Mouse (Mus musculus): ENCODE results near the gene Dnajc14. TPM values are rescaled to one million over a fixed set of nuclear protein-coding genes. Genes with fewer than 3 reads are reported as not detected.

Dnajc14 gene
- polyA plus RNA-seq, 1 experiment: 21.6 TPM

GRCm38 (mm10) chr10:128823821-128824220 lies 20.0 kb downstream of the Dnajc14 start:
- WGBS: 31% methylated on average over 9 of the region's 9 CpGs
- H3K4me3 ChIP-seq (ENCODE audit: control insufficient read depth, insufficient read depth, low read length): no peak overlapping the region
- no peaks in the 10 kb centered on the region for H3K27me3 ChIP-seq (ENCODE audit: control insufficient read depth, insufficient read depth, low read length)
- no peak overlapping the region for H3K27ac ChIP-seq (ENCODE audit: control insufficient read depth, insufficient read depth, low read length)
- peak; percentile 25 for DNase-seq
- H3K4me1 ChIP-seq (replicated peaks; ENCODE audit: control insufficient read depth, insufficient read depth, low read length): peaks cover 6% of the 10 kb centered on the region
- TF ChIP-seq CTCF (IDR thresholded peaks at IDR 0.05; ENCODE audit: borderline replicate concordance, control insufficient read depth, extremely low read depth, insufficient read depth, low read length, poor library complexity): no peak
- no peak for TF ChIP-seq POLR2A (IDR thresholded peaks at IDR 0.05; ENCODE audit: control insufficient read depth, extremely low read depth, insufficient read depth, low read length, poor library complexity)
- 0 out of 2 replicates have a peak, but pooled peaks cover 8% of the 10 kb centered on the region for H3K36me3 ChIP-seq (ENCODE audit: control insufficient read depth, insufficient read depth, low read length)

GRCm38 (mm10) chr10:128837400-128837799 lies 33.5 kb downstream of the Dnajc14 start:
- Histone ChIP-seq H3K36me3 (ENCODE audit: control insufficient read depth, insufficient read depth, low read length) (peaks cover 76% of the 10 kb centered on the region), H3K4me1 (replicated peaks; ENCODE audit: control insufficient read depth, insufficient read depth, low read length) (no peaks in the 10 kb centered on the region), H3K27me3 (ENCODE audit: control insufficient read depth, insufficient read depth, low read length) (no peaks in the 10 kb centered on the region), H3K4me3 (ENCODE audit: control insufficient read depth, insufficient read depth, low read length) (no peak overlapping the region), H3K27ac (ENCODE audit: control insufficient read depth, insufficient read depth, low read length) (no peak overlapping the region)
- TF ChIP-seq POLR2A (IDR thresholded peaks at IDR 0.05; ENCODE audit: control insufficient read depth, extremely low read depth, insufficient read depth, low read length, poor library complexity): no peak
- no peak for TF ChIP-seq CTCF (IDR thresholded peaks at IDR 0.05; ENCODE audit: borderline replicate concordance, control insufficient read depth, extremely low read depth, insufficient read depth, low read length, poor library complexity)
- DNase-seq: no peak

GRCm38 (mm10) chr10:128839434-128839833 lies 35.6 kb downstream of the Dnajc14 start:
- no peak overlapping the region for H3K4me3 ChIP-seq (ENCODE audit: control insufficient read depth, insufficient read depth, low read length)
- no peak overlapping the region for H3K27ac ChIP-seq (ENCODE audit: control insufficient read depth, insufficient read depth, low read length)
- no peak for DNase-seq
- no peaks in the 10 kb centered on the region for H3K27me3 ChIP-seq (ENCODE audit: control insufficient read depth, insufficient read depth, low read length)
- peaks cover 70% of the 10 kb centered on the region for H3K36me3 ChIP-seq (ENCODE audit: control insufficient read depth, insufficient read depth, low read length)
- no peak for TF ChIP-seq POLR2A (IDR thresholded peaks at IDR 0.05; ENCODE audit: control insufficient read depth, extremely low read depth, insufficient read depth, low read length, poor library complexity)
- TF ChIP-seq CTCF (IDR thresholded peaks at IDR 0.05; ENCODE audit: borderline replicate concordance, control insufficient read depth, extremely low read depth, insufficient read depth, low read length, poor library complexity): no peak
- H3K4me1 ChIP-seq (replicated peaks; ENCODE audit: control insufficient read depth, insufficient read depth, low read length): no peaks in the 10 kb centered on the region

- no peaks in the 10 kb centered on the region for H3K27me3 ChIP-seq (ENCODE audit: control insufficient read depth, insufficient read depth, low read length)
- H3K4me1 ChIP-seq (replicated peaks; ENCODE audit: control insufficient read depth, insufficient read depth, low read length): no peaks in the 10 kb centered on the region
- no peak for DNase-seq
- H3K27ac ChIP-seq (ENCODE audit: control insufficient read depth, insufficient read depth, low read length): no peak overlapping the region
- peaks cover 60% of the 10 kb centered on the region for H3K36me3 ChIP-seq (ENCODE audit: control insufficient read depth, insufficient read depth, low read length)
- no peak overlapping the region for H3K4me3 ChIP-seq (ENCODE audit: control insufficient read depth, insufficient read depth, low read length)
- TF ChIP-seq POLR2A (IDR thresholded peaks at IDR 0.05; ENCODE audit: control insufficient read depth, extremely low read depth, insufficient read depth, low read length, poor library complexity): no peak
- no peak for TF ChIP-seq CTCF (IDR thresholded peaks at IDR 0.05; ENCODE audit: borderline replicate concordance, control insufficient read depth, extremely low read depth, insufficient read depth, low read length, poor library complexity)
These were observed 36.8 kb downstream of the Dnajc14 start for GRCm38 (mm10) chr10:128840612-128841011.

- Histone ChIP-seq H3K4me3 (ENCODE audit: control insufficient read depth, insufficient read depth, low read length) (no peak overlapping the region), H3K36me3 (ENCODE audit: control insufficient read depth, insufficient read depth, low read length) (peaks cover 58% of the 10 kb centered on the region), H3K27me3 (ENCODE audit: control insufficient read depth, insufficient read depth, low read length) (no peaks in the 10 kb centered on the region), H3K27ac (ENCODE audit: control insufficient read depth, insufficient read depth, low read length) (no peak overlapping the region), H3K4me1 (replicated peaks; ENCODE audit: control insufficient read depth, insufficient read depth, low read length) (no peaks in the 10 kb centered on the region)
- 99% methylated on average over 5 of the region's 5 CpGs for WGBS
- TF ChIP-seq CTCF (IDR thresholded peaks at IDR 0.05; ENCODE audit: borderline replicate concordance, control insufficient read depth, extremely low read depth, insufficient read depth, low read length, poor library complexity) (no peak), POLR2A (IDR thresholded peaks at IDR 0.05; ENCODE audit: control insufficient read depth, extremely low read depth, insufficient read depth, low read length, poor library complexity) (no peak)
- no peak for DNase-seq
These were observed 39.4 kb downstream of the Dnajc14 start for GRCm38 (mm10) chr10:128843260-128843659.

GRCm38 (mm10) chr10:128845516-128845915 lies 41.7 kb downstream of the Dnajc14 start:
- H3K36me3 ChIP-seq (ENCODE audit: control insufficient read depth, insufficient read depth, low read length): peaks cover 62% of the 10 kb centered on the region
- no peaks in the 10 kb centered on the region for H3K4me1 ChIP-seq (replicated peaks; ENCODE audit: control insufficient read depth, insufficient read depth, low read length)
- 94% methylated on average over 2 of the region's 2 CpGs for WGBS
- DNase-seq: no peak
- no peak overlapping the region for H3K4me3 ChIP-seq (ENCODE audit: control insufficient read depth, insufficient read depth, low read length)
- no peak for TF ChIP-seq CTCF (IDR thresholded peaks at IDR 0.05; ENCODE audit: borderline replicate concordance, control insufficient read depth, extremely low read depth, insufficient read depth, low read length, poor library complexity)
- no peak for TF ChIP-seq POLR2A (IDR thresholded peaks at IDR 0.05; ENCODE audit: control insufficient read depth, extremely low read depth, insufficient read depth, low read length, poor library complexity)
- no peak overlapping the region for H3K27ac ChIP-seq (ENCODE audit: control insufficient read depth, insufficient read depth, low read length)
- no peaks in the 10 kb centered on the region for H3K27me3 ChIP-seq (ENCODE audit: control insufficient read depth, insufficient read depth, low read length)

- 98% methylated on average over 4 of the region's 4 CpGs for WGBS
- TF ChIP-seq CTCF (IDR thresholded peaks at IDR 0.05; ENCODE audit: borderline replicate concordance, control insufficient read depth, extremely low read depth, insufficient read depth, low read length, poor library complexity): no peak
- TF ChIP-seq POLR2A (IDR thresholded peaks at IDR 0.05; ENCODE audit: control insufficient read depth, extremely low read depth, insufficient read depth, low read length, poor library complexity): no peak
- Histone ChIP-seq H3K4me3 (ENCODE audit: control insufficient read depth, insufficient read depth, low read length) (no peak overlapping the region), H3K27ac (ENCODE audit: control insufficient read depth, insufficient read depth, low read length) (no peak overlapping the region), H3K36me3 (ENCODE audit: control insufficient read depth, insufficient read depth, low read length) (peaks cover 57% of the 10 kb centered on the region), H3K27me3 (ENCODE audit: control insufficient read depth, insufficient read depth, low read length) (no peaks in the 10 kb centered on the region), H3K4me1 (replicated peaks; ENCODE audit: control insufficient read depth, insufficient read depth, low read length) (no peaks in the 10 kb centered on the region)
- DNase-seq: no peak
These were observed 42.8 kb downstream of the Dnajc14 start for GRCm38 (mm10) chr10:128846664-128847063.
